Mouse (Mus musculus) cerebellum, postnatal 25 days (tissue): Measurements from ENCODE around the gene Cox19.

Source experiments
- DNase-seq, 2 experiments: peaks; one replicate each; pipeline ENCODE4 v3.0.0; 2021; ENCODE audit warnings: mixed read lengths in 2 of 2

Gene Cox19

GRCm38 (mm10) chr5:139326986-139327633 lies 24.1 kb downstream of the Cox19 start:
- DNase-seq, result peak in 1 of 2 experiments; percentile 18

- DNase-seq, result peak; percentile 60 to 66
Observed at GRCm38 (mm10) chr5:139326111-139326696, 25.0 kb downstream of the Cox19 start.

- DNase-seq, result peak; percentile 84 to 88
Observed at GRCm38 (mm10) chr5:139325395-139325966, 25.7 kb downstream of the Cox19 start, which contains the start of gene Adap1. Gene Adap1 (minus strand): TSS chr5:139325622.

GRCm38 (mm10) chr5:139324691-139325394 lies 26.4 kb downstream of the Cox19 start:
- peak; percentile 85 for DNase-seq

- DNase-seq, result peak; percentile 70 to 72
Observed at GRCm38 (mm10) chr5:139324045-139324491, 27.1 kb downstream of the Cox19 start.

GRCm38 (mm10) chr5:139323260-139323924 lies 27.8 kb downstream of the Cox19 start:
- DNase-seq, result peak; percentile 59 to 70

- DNase-seq, result no peak
Observed at GRCm38 (mm10) chr5:139321331-139321730, 29.9 kb downstream of the Cox19 start.

- no peak for DNase-seq
Observed at GRCm38 (mm10) chr5:139320424-139320823, 30.8 kb downstream of the Cox19 start.

- peak in 1 of 2 experiments; percentile 64 for DNase-seq
Observed at GRCm38 (mm10) chr5:139317751-139318504, 33.3 kb downstream of the Cox19 start.

- peak in 1 of 2 experiments; percentile 50 for DNase-seq
Observed at GRCm38 (mm10) chr5:139316982-139317675, 34.1 kb downstream of the Cox19 start.

GRCm38 (mm10) chr5:139314941-139315642 lies 36.1 kb downstream of the Cox19 start:
- DNase-seq, result no peak

- DNase-seq, result no peak
Observed at GRCm38 (mm10) chr5:139313536-139313935, 37.7 kb downstream of the Cox19 start.

GRCm38 (mm10) chr5:139311822-139312221 lies 39.4 kb downstream of the Cox19 start:
- DNase-seq, result no peak

GRCm38 (mm10) chr5:139310477-139310876 lies 40.7 kb downstream of the Cox19 start:
- DNase-seq, result no peak

- DNase-seq, result no peak
Observed at GRCm38 (mm10) chr5:139309946-139310345, 41.3 kb downstream of the Cox19 start.

- DNase-seq, result no peak
Observed at GRCm38 (mm10) chr5:139303646-139304061, 47.6 kb downstream of the Cox19 start.

- no peak for DNase-seq
Observed at GRCm38 (mm10) chr5:139302101-139302500, 49.1 kb downstream of the Cox19 start.

GRCm38 (mm10) chr5:139297745-139298144 lies 53.5 kb downstream of the Cox19 start:
- DNase-seq, result no peak

GRCm38 (mm10) chr5:139297092-139297491 lies 54.1 kb downstream of the Cox19 start:
- DNase-seq, result no peak

GRCm38 (mm10) chr5:139294089-139294488 lies 57.1 kb downstream of the Cox19 start:
- no peak for DNase-seq
